Mouse (Mus musculus) kidney, adult 2 months (tissue): Measurements from ENCODE around the gene Aco1.

Experiments used
- CTCF ChIP-seq: fragments of 200-500 bp; conservative IDR thresholded peaks from 2 replicates; pipeline ENCODE4 v1.5.1; 2011; ENCODE audit warnings: low read depth, mild to moderate bottlenecking, control low read depth, low read length, moderate library complexity, mixed read lengths; ENCODE audit not compliant: insufficient read depth, insufficient read length
- POLR2A ChIP-seq: fragments of 200-500 bp; IDR thresholded peaks from one replicate; pipeline ENCODE4 v1.6.1; 2011; ENCODE audit warnings: low read depth, low read length, control low read depth

DNA sequence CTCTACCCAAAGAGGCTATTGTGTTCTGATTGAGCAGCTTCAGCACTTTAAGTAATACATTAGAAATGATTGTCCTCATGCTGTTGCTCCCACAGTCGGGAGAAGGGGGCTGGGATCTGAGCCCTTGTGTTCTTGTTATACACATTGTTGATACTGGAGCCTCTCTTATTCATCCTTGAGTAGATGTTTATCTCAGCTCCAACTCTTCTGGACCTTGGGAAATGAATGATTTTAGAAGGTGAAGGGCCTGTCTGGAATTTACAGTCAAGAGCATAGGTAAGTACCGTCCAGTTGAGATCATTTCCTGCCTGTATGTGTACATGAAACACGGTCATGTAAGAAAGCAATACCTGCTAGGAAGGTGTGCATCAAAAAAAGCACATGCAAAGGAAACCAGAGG, 2.1 kb downstream of the Aco1 start:
- TF ChIP-seq CTCF (no peak), POLR2A (no peak)
